Mouse (Mus musculus): ENCODE data around the gene Pja2.
"Not testable (repeated sequence)": the region's sequence is repeated elsewhere in the genome, so short reads cannot be mapped to it uniquely, and the experiment has no call there.

Gene Pja2

DNA sequence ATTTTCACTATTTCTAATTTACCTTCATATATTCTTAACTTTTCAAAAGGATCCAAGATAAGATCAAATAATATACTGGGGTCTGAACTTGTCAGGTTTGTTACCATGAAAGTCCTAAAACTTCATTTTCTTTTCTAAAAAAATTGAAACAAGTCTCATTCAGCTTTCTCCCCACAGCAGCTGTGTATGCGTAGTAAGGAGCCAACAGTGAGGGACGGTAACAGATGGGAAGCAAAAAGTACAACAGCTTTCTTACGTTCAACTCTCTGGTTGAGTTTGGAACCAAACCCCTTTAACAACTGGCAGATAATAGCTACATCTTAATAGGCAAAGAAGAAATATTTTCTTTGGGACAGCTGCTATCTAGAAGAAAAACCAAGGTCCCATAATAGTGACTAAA lies 50.3 kb downstream of the Pja2 start:
- DNase-seq (ENCODE audit: low spot score): not testable (repeated sequence)

DNA sequence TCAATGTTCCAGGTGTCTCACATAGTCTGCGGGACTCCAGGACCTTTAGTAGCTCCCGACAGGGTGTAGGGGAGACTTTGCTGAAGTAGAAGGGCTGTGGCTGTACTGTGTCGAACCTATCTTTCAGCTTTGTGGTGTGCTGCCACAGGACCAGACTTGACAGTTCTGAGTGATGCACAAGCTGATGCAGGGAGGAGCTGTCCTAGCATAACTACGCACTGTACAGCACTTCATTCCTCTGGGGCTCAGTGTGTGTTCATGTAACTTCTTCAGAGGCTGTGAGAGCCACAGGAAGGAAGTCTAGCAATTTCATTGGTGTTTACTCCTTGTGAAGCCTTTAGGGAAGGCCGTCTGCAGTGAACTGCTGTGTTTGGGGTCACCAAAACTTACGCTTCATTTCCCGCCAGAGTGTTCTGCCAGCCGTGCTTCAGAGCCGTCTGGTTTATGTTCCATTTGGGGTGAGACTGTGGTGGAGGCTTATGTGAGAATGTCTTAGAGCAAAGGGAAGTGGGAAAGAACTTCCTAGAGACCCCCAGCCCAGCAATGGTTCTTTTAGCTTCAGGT lies 54.0 kb downstream of the Pja2 start:
- DNase-seq (ENCODE audit: low spot score): peak; percentile 10

DNA sequence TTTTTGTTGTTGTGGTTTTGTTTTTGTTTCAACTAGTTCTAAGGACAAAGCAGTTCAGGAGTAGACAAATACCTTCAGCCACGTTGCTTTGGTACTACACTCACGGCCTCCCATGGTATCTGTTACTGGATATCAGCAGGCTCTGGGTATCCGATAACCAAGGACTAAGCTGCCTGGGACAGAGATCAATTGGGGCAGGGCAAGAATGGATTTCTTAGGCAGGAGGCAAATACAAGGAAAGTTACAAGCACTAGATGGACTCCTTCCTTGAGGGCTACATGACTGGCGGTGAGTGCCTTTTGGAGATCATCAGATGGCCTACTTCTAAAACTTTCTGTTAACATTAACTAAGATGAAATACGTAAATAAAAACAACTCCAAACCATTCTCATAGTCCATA lies 55.0 kb downstream of the Pja2 start:
- DNase-seq (ENCODE audit: low spot score): no peak

GRCm38 (mm10) chr17:64275188-64275587 lies 56.5 kb downstream of the Pja2 start:
- DNase-seq (ENCODE audit: low spot score): no peak

DNA sequence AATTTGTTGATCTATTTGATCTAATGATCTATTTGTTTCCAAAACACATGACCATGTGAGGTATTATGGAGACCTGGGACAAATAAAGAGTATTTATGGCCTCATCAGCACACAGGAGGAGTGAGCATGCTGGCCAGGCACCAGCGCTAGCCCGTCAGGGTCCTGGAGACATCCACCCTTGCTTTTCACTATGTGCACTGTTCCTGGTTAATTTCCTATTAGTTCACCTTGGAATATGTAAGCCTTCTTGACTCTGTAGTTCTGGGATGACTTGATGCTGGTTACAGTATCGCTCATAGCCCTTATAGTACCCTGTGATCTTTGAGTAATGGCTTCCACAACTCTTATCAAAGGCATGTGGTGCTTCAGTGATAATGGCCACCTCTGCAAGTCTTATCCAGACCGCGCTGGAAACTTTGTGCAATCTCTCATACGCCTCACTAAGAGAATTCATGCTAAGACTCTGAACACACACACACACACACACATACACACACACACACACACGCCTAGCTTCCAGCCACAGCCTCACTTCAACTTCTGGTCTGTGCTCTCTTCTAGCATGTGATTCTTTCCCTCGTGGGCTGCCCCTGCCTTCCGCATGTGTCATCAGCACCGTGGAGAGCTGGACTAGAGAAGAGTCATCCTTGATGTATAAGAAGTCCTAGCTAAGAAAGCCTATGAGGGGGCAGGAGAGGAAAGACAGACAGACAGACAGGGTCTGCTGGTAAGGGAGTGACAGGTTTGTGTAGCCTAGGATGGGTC lies 57.2 kb downstream of the Pja2 start:
- no peak for DNase-seq (ENCODE audit: low spot score)

GRCm38 (mm10) chr17:64260571-64260970 lies 71.1 kb downstream of the Pja2 start:
- no peak for DNase-seq (ENCODE audit: low spot score)

DNA sequence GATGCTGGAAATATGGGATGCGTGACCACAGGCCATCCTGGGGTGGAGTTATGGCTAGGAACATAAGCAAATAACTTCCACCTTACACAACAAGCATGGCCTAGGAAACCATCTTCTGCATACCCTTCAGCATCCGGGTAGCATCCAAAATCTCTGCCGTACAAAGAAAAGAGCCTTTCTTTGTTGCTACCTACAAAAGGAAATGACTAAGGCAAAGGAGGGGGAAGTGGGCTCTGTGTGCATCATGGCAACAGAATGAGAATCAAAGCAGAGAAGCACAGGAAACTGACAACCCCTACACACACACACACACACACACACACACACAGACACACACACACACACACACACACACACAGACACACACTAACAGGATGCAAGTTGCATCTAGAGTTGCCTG lies 83.5 kb downstream of the Pja2 start:
- DNase-seq (ENCODE audit: low spot score): no peak

DNA sequence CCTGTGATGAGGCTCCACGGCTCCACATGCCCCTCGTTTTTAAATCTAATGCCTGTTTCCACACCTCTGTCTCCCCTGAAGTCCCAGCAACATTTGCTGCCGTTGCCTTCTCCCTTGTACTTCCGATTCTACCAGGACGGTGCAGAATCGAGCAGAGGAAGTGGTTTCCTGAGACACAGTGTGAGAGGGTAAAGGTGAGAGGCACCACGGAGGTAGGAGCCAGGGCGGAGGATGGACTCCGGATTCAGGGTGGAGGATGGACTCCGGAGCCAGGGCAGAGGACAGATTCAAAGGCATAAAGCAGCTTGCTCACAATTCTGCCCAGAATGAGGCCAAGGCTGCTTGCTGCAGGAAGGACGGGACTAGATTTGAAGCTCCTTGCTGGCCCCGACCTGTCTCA lies 88.8 kb downstream of the Pja2 start:
- DNase-seq (ENCODE audit: low spot score): peak; percentile 31

DNA sequence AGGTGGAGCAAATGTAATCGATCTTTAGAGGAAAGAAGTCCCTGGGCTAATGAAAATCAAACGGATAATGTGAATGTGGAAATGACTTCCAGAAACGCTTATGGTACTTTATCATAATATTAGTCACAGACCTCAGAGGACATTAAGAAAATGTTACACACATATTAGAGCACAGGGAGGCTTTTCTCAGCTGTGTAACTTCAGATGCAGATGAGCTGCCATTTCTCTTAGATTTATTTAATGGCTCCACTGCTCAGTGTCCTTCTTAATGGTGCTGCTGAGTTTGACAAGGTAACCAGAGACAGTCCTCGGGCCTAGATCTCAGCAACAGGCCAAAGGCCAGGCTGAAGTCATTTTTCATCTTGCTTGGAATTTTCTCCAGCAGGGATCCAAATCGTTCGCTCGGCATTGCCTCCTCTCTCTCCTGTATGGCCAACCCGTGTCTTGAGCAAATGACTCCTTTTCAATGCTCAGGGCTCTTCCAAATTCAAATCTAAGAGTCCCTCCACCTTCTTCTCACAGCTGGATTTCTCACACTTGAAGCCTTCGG lies 89.3 kb downstream of the Pja2 start:
- no peak for DNase-seq (ENCODE audit: low spot score)

- no peak for DNase-seq (ENCODE audit: low spot score)
Measured at GRCm38 (mm10) chr17:64241544-64242292, 90.0 kb downstream of the Pja2 start.

GRCm38 (mm10) chr17:64232134-64232533 lies 99.6 kb downstream of the Pja2 start:
- DNase-seq (ENCODE audit: low spot score): no peak

- DNase-seq (ENCODE audit: low spot score): not testable (repeated sequence)
Measured at GRCm38 (mm10) chr17:64231637-64232036, 100.1 kb downstream of the Pja2 start.

- DNase-seq (ENCODE audit: low spot score): no peak
Measured at GRCm38 (mm10) chr17:64231172-64231571, 100.5 kb downstream of the Pja2 start.

All from yolk sac, embryonic 10.5 days (tissue).